Mouse (Mus musculus) T-helper 17 cell (primary cell): ENCODE results near the gene Nhs.

Source experiments
- in situ Hi-C, 2 experiments: fragments of 300-600 bp; cut with MboI, MseI; formaldehyde crosslinking; loops; 1 replicate in 1 of 2; 2 replicates in 1 of 2; pipeline ENCODE4 v1.15.1; 2025; ENCODE audit warnings: high pct_unique_total_duplicates in 2 of 2

The Nhs gene

DNA sequence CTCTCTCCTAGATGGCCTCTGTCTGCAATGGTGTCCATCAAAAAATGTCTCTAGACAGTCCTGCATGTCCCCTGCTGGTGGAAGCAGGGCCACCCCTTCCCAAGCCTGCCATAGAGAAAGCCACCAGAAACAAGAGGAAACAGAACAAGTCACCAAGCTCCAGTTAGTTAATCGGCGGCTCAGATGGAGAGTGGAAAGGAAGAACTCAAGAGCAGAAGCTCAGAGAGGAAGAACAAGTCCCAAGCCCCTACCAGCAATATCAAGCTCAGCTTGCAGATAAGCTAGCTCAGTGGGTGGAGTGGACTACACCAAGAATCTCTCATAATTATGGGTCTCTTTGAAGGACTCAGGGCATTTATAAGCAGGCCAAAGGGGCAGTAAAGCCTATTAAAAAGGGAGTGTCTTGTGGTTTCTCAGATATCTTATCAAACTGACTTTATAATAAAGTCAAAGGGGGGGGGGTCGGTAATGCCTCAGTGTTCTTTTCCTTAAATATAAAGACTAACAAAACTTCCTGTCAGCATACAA is 139.4 kb downstream of the Nhs start:
- in situ Hi-C loops = loop anchor here in 1 of 2 experiments (25.0 kb wide), 1 partner anchor 842 kb away; no protein-coding TSS in a partner anchor

DNA sequence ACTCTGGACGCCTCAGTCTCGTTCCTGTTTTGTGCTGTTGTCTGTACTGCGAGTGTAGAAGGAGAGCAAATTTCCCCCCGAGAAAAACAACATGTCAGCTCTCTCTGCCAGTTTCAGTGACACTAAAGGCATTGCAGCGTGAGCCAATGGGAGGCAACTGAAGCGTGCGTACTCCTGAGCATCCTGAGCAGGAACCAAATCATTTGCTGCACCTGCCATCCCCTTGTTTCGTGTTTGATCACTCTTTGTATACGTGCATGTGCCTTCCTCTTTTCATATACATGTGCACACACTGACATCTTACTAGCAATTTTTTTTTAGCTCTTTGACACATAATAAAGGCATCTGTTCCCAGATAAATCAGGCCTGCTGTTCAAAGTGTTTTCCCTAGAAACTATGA is 142.1 kb downstream of the Nhs start:
- in situ Hi-C loops = loop anchor here in 1 of 2 experiments (25.0 kb wide), 1 partner anchor 845 kb away; no protein-coding TSS in a partner anchor

DNA sequence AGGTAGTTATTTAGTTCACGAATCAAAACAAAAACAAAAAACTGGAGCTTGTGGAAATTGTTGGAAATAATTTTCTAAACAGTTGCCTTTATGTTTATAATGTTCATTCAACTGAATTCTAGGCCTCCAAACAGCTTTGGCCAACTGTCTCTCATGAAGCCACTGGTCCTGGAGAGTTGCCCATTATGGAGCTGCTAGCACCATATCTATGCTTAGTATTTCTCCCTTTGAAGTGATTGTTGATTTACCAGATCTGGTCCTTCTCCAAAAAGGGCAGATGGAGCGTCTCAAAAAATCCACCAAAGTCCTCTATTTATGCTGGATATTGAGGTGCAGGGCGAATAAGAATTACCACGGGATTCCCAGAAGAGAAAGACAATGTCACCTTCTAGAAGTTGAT is 147.0 kb downstream of the Nhs start:
- in situ Hi-C loops = loop anchor here in 1 of 2 experiments (25.0 kb wide), 1 partner anchor 850 kb away; no protein-coding TSS in a partner anchor

DNA sequence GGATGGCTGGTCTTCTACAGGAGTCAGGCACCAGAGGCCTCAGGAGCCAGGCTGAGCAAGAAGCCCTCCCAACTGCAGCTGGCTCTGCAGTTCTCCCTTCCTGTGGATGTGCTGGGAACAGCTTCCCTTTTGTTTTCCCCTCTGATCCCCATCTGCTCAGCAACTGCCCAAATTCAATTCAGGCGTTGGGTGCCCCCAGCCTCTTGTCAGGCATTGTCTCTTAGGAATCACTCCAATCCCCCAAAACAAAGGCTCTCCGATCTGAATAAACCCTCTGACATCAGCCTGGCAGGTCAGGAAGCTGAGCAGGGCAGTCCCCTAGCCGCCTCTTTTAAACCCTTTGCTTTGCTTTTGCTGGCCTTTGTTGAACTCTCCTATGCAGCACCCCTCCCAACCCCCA is 149.7 kb downstream of the Nhs start:
- in situ Hi-C loops = loop anchor here in 1 of 2 experiments (25.0 kb wide), 1 partner anchor 852 kb away; no protein-coding TSS in a partner anchor

DNA sequence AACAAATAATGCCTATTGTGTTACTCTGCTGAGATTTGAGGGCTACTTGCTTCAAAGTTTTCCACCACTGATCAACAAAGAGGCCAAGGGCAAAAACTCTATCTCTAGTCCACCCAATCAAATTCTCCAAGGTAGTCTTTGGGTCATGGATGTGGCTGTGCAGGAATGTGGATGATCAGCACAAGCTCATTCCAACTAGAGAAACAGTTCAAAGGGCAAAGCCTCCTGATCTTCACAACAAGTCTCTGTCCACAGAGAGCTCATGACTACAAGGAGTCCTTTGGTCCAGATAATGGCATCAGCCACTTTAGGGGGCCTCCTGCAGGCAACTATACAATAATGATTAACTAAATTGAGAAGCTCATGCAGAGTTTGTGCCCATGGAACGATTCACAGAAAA is 155.7 kb downstream of the Nhs start:
- in situ Hi-C loops = loop anchor here in 1 of 2 experiments (25.0 kb wide), 1 partner anchor 858 kb away; no protein-coding TSS in a partner anchor

DNA sequence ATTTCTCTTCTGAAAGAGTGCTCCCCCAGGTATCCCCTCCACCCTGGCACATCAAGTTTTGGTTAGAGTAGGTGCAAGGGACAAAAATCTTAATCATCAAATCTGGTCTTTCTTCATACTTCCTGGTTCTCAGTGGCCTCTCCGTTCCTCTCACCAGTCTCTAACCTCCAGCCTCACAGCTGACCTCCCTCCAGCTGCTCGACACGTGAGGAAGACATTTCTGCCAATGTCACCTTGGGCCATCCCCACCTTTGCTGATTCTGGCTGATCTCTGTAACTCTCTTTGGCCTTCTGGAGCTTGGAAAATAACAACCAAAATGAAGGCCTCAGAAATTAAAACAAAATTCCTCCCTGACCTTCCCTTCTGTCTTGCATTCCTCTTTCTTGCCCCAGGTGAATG is 160.7 kb downstream of the Nhs start:
- in situ Hi-C loops = no loop called here

DNA sequence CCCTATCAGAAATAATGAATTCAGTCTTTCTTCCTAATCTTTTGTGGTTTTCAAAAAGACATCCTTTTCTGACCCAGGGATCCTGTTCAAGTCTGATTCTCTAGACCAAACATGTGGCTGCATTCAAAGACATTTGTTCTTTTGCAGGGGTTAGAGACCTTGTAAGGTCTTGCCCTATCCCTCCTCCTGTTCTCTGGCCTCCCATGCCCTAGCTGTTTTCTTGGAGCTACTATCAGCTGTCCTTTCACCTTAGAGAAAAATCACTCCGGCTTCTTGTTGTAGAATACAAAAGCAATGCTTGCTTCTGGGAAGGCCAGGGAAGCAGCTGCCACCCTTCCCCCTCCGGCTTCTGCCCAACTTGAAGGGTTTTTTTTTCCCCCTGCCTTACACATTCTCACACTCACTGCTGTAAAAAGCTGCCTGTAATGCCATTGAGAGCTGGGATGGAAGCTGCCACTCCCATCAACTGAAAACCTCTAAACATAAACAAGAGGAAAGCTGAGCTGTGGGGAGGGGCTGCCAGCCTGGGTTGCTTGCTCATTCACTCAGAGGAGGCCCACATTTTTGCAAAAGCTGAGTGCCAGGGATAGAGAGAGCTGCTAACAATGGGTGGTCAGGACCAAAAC is 162.2 kb downstream of the Nhs start:
- in situ Hi-C loops = no loop called here

DNA sequence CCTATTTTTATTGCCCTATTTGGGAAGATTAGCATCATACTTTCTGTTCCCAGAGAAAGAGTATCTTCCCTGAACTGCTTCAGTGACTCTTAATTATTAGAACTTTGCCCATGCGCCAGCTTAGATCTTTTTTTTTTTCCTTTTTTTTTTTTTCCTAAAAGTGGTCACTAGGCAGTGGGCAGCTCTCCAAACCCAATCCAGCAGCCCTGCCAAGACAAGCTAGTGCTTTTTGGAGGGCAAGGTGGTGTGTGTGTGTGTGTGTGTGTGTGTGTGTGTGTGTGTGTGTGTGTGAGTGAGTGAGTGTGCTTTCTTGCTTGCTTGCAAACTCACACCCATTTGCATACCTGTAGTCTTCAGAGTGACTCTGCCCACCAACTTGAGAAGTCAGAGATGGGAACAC is 169.4 kb downstream of the Nhs start:
- in situ Hi-C loops = no loop called here

DNA sequence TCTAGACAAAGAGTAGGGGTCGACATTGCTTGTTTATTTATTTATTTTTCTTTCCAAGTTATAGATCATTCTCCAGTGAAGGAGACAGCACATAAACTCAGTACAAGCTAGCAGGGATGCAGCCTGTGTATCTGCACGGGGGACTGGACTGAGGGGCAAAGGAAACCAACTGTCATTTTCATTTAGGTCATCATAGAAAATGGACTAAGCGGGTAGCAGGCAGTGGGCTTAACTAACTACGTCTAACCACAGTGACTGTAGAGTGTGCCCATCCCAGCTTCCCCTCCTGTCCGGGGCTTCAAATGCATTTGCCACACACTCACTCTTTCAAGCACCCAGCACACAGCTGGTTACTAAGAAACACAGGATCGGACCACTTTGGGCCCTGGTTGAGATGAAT is 174.6 kb downstream of the Nhs start:
- in situ Hi-C loops = no loop called here

DNA sequence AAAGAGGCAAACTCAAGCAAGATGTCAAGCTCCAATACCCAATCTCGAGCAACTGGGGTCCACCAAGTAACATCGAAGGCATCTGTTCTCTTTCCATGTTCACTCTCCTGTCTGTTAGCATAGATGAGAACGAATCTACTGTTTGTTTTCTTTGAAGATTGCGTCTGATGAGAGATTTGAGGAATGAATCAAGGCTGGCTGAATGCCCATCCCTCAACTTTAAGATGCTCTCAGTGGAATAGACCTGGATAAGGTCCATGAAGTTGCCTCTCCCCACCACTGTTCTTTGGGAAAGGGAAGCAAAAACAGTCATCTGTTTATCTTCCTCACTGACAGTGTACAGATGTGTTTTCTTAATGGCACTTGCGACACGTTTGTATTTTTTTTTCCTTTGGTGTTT is 178.1 kb downstream of the Nhs start:
- in situ Hi-C loops = no loop called here

DNA sequence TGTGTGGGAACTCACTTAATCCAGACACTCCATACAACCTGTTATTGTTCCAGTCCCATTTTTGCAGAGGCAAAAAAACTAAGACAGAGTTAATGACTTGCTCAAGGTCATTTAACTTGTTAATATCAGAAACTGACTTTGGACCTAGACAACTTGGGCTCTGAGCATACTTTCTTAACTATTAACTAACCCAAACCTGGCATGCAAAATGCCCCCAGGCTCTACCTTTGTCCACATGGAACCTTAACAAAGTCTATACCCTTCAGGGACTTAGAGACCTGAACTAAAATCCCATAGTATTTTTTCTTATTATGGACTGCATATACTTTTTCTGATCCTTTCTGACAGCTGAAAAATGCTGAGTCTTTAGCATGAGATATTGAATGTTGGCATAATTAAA is 179.6 kb downstream of the Nhs start:
- in situ Hi-C loops = no loop called here

DNA sequence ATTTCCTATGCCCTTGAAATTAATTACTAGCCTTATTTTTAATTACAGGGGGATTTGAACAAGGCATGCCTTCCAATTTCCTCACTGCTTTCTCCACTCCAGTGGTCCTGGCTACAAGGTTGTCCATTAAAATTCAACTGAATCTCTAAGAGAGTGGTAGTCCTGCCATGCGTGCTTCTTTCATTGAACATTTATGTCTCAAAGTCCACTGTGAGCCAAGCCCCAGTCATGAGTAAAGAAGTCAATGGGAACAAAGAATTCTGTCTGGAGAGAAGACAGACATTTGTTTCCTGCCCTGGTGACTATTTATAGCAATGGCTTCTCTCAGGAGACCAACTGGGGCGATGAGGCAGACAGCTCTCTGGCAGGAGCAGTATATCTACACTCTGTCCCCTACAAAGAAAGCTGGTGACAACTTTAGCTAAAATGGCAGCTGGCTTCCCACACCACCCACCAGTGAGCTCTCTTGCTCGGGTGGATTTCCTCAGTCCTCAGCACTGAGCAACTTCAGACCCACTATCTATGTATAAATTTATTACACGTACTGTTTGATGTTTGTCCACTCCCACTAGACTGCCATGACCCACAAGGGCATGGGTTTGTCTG is 182.2 kb downstream of the Nhs start:
- in situ Hi-C loops = no loop called here

DNA sequence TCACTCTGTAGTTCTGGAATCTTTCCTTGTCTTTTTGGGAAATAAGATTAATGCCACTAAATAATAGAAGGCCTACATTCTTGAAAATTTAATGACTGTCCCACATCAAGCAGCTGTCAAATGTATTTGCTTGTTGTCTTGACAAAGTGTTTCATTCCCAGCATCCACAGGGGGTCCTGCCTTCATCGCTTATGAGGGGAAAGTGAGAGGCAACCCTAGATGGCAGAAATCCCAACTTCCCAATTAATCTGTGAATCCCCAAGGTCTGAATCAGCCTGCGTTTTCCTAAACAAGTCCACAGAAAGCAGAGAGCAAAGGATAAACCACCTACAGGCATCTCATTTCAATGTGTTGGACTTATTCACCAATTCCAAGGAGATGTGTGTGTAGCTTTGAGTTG is 183.2 kb downstream of the Nhs start:
- in situ Hi-C loops = no loop called here

DNA sequence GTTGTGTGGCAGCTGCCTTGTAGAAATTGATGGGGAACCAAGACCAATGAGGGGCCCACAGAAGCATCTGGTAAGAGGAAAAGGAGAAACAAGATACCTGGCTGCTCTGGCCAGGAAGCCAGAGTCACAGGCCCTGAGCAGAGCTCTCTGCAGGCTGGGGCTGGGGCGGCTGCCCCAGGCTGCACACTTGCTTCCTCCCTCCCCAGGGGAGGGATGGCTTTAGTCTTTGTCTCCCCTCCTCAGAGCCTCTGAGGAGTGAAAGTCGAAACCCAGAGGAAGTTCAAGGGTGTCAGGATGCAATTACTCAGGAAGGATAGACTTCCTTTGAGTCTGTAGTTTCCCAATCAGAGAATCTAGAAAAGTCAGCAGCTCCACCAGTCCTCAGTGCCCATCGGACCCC is 186.0 kb downstream of the Nhs start:
- in situ Hi-C loops = no loop called here

DNA sequence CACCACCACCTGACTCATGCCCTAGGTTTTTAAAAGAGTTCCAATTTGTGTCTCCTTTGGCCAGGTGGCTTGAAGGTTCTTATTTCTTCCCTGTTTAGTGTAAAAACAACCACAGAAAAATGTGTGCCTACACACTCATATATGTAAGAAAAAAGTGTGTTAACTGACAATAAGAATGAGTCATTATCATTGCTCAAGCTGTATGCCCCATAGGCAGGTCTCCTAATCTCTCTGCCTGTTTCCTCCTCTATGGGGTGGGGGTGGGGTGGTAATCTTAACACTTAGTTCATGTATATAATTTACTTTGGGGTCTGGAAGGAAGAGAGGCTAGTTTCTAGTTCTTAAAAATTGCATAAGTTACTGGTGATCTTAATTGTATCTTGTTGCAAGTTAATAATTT is 186.8 kb downstream of the Nhs start:
- in situ Hi-C loops = no loop called here

DNA sequence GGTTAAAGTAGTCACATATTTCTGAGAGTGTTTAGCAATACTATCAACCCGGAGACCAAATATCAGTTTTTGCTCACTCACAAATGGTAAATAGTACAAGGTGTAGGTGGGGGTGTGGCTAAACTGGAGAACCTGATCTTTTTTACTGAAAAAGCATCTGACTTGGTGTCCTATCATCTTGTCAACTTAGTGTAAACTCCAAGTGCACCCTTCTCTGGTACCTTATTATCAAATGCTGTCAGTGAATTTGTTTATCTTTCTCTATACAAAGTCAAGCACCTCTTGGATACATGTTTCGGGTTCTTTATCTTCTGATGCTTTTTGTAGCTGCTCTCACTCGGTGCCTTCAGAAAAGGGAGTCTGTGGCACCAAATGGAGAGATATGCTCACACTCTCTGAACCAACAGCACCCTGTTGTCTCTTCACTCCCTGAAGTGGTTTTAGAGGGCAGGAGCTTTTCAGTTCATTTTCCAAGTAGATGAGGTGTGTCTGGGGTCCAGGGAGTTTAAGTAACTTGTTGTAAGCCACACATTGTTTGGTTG is 187.5 kb downstream of the Nhs start:
- in situ Hi-C loops = no loop called here

DNA sequence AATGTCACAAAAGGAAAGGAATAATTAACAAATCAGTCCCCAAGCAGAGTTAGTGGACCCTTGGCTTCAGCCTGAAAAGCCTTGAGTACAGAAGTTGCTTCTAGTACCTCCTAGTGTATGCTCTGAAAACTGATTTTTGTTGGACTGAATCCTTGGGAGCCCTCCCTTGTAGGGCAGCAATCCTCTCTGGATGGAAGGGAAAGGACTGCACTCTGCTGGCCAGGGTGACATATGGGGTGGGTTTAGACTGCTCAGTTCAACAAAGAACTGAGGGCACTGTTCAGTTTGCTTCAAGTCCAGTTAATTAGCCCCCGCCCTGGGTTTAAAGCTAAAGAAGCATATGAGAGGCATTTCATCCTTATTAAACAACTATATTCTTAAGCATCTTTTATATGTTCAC is 188.4 kb downstream of the Nhs start:
- in situ Hi-C loops = no loop called here

DNA sequence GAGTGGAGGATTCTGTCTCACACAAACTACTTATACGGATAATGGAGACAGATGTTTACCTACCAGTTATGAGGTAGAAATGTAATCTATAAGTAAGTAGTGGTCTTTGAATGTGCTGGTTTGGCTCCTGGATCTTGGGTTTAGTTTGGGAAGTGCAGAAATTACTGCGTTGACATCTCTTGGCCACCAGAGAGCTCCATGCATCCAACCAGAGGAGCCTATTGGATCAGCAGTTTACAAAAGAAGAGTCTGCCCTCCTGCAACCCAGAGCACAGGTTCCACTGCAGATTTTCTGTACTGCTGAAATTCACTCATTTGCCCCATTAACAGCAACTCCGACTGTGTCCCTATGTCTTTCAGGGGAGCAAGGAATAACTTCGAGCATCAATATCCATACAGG is 191.8 kb downstream of the Nhs start:
- in situ Hi-C loops = no loop called here

DNA sequence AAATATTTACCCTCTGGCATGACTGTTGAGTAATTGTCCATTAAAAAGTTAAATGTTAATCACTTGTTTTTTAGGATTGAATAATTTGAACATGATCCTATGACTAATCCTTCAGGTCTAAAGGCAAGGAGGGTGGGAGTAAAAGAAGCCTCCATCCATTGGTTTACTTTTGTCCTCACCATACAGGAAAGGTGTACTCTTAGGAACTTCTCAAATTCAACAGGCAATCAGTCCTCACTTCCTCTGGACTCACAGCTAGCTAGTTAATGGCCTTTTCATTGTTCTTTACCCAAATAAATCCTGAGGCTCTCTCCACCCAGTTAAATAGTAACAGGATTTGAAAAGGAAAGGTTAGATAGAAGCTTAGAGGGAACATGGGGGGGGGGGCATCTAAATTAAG is 196.2 kb downstream of the Nhs start:
- in situ Hi-C loops = no loop called here

DNA sequence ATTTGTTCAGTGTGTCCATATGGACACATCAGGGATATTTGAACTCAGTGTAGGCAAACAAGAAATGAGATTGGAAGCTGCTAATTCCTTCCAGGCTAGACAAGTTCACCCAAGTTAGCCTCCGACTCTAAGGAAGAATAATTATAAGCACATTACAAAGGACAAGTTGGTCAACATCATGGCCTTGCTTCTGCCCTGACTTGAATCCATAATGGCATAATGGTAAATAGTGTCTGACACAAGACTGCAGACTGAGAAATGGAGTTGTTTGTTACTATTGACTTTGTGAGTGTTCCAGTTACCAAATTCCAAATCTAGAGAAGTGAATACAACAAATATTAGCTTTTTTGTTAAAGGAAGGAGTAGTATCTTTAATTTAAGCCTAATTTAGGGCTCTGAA is 196.7 kb downstream of the Nhs start:
- in situ Hi-C loops = no loop called here

DNA sequence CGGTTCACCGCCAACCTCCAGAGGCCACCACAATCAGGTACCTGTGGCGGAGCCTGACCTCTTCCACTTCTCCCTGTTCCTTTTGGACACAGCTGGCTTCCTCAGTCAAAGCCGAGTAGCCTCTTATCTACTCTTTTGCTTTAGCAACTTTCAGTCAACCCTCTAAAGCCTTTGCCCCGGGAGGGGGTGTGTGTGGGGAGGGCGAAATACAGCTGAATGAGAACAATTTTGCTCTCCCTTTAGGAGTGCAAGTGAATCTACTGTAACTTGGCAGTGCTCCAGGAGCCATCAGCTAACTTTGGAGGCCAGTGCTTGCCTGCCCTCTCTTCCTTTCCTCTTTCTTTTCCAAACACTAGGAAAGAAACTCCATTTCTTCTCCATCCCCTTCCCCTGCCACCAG is 197.8 kb downstream of the Nhs start:
- in situ Hi-C loops = no loop called here

DNA sequence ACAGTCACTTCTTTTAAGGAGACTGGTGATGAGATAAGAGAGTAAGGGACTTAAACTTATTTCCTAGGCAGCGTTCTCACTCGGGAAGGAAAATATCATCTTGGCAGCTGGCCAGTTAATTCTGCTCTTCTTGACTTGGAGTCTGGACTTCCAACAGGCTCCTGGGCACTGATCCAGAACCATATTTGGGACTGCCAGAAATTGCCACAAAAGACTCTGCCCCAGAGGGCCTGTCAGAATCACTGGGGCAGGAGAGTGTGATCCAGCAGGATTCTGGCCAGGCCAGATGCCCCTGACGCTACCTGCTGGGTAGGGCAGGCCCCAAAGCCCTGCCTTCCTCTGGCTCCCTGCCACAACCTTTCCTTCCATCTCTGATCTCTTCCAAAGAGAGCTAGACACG is 198.4 kb downstream of the Nhs start:
- in situ Hi-C loops = no loop called here

DNA sequence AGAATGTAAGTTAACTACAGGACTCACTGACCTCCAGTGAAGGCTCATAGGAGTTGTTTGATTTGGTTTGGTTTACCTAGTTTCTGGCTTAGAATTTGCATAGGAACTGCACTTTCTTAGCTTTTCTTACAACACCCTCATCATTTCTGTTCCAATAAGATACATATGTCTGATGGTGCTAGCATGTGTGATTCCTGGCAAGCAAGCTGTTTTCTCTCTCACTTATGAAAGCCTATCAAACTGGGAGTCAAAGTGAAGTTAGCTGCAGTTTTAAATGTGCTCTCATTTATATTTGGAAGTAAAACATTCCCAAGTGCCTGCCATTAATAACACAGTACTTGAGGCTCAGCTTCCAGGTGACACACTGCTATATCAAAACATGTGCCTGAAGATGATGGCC is 207.2 kb downstream of the Nhs start:
- in situ Hi-C loops = no loop called here
